Mouse (Mus musculus): ENCODE results near the gene Etfbkmt. TPM values are rescaled to one million over a fixed set of nuclear protein-coding genes. Genes with fewer than 3 reads are reported as not detected.
"Not testable (repeated sequence)": the region's sequence is repeated elsewhere in the genome, so short reads cannot be mapped to it uniquely, and the experiment has no call there.

The Etfbkmt gene
- total RNA-seq, 4 experiments from 2014 or later, result 10.8 to 17.7 (median 12.8) TPM

DNA sequence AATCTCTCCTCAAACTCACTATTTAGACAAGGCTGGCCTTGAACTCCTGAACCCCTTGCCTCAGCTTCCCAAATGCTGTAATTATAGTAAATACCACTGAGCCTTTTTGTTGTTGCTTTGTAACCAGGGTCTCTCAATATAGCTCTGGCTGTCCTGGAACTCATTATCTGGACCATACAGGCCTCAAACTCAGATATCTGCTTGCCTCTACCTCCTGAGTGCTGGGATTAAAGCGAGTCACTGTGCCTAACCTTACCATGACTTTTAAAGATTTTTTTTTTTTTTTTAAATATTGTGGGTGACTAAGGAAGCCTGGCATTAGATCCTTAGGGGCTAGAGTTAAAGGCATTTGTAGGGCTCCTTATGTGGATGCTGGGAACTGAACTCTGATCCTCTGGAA lies 44.4 kb downstream of the Etfbkmt start:
- DNase-seq (ENCODE audit: low spot score in 2 of 2), result no peak

GRCm38 (mm10) chr6:149187371-149187770 lies 47.7 kb downstream of the Etfbkmt start:
- DNase-seq (ENCODE audit: low spot score in 2 of 2), result no peak

- DNase-seq (ENCODE audit: low spot score in 2 of 2), result peak; percentile 94 to 95
These were observed 48.6 kb downstream of the Etfbkmt start, which contains the start of gene Amn1 for GRCm38 (mm10) chr6:149188041-149188924. TSS of gene Amn1 (minus strand) at chr6:149188712.

DNA sequence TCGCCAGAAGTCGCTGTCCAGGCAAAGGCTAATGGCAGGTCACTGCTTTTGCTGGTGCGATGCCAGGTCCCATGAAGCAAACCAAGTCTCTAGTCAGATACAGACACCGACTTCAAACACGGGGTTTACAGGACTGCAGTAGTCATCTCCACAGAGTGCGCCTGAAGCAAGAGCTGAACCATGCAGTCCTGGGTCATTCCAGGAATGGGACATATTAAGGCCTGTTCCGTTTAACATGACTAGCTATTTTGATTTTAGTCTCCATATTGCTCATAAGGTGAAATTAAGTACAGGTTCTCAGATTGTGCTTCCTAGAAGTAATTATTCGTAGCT lies 49.2 kb downstream of the Etfbkmt start:
- no peak for DNase-seq (ENCODE audit: low spot score in 2 of 2)

DNA sequence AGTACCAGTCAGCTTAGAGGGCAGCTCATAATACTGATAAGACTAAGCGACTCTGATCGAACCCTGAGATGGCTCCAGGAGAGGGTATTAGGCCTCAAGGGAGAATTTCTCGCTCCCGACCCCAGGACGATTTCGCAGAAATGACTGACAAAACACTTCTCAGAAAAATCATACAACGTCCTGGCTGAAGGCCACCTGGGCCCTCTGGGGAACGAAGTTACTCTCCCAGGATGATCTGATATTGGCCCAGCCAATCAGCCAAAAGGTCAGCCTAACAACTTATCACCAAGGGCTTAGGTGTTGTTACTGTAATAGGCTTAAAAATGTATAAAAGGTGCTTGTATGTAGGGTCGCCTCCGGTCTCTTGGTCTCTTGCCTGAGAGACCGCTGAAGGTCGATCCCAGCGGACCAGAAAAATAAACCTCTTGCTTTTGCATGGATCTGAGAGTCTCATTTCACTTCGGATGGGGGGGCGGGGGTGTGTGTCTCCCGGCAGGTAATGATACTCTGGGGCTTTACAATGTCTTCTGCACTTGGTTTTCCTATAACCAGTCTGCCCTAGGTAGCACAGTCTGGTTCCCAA lies 49.8 kb downstream of the Etfbkmt start:
- DNase-seq (ENCODE audit: low spot score in 2 of 2), result no peak

GRCm38 (mm10) chr6:149191951-149192350 lies 52.3 kb downstream of the Etfbkmt start:
- not testable (repeated sequence) for DNase-seq (ENCODE audit: low spot score in 2 of 2)

DNA sequence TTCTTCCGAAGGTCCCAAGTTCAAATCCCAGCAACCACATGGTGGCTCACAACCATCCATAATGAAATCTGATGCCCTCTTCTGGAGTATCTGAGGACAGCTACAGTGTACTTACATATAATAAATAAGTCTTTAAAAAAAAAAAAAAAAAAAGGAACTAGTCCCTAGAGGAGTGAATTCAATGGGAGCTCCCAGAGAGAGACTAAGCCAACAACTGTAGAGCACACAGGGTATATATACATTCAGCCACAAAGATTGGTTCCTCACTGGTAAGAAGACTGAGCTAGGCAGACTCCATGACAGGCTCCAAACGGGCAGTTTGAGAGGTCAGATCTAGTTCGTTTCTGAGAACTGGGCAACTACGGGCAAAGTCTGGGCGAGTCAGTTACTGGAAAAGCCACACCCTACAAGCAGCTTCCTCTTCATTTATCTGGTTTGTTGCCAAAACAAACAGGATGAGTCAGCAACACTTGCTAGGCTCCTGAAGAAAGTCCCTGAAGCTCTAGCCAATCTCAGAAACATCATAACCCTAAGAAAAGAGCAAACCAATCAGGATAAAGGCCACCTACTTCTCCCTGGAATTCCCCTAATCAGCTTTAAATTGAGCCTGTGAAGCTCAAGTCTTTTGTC lies 53.7 kb downstream of the Etfbkmt start:
- DNase-seq (ENCODE audit: low spot score in 2 of 2), result no peak

- DNase-seq (ENCODE audit: low spot score in 2 of 2), result no peak
These were observed 57.5 kb downstream of the Etfbkmt start for GRCm38 (mm10) chr6:149197116-149197515.

- no peak for DNase-seq (ENCODE audit: low spot score in 2 of 2)
These were observed 58.9 kb downstream of the Etfbkmt start for GRCm38 (mm10) chr6:149198572-149198971.

Other genes with a start within 250 kb of the Etfbkmt start
- gene Caprin2, start 243.6 kb upstream of the Etfbkmt start, total RNA-seq (2022), result 1 to 10 TPM; 2.2 to 3.3 (median 3.1) TPM
- gene Sinhcaf, start 193.4 kb upstream of the Etfbkmt start, total RNA-seq (2022), result under 1 TPM; 0.29 to 0.82 (median 0.59) TPM
- gene Dennd5b, start 38.2 kb upstream of the Etfbkmt start, total RNA-seq (2022), result 1 to 10 TPM; 6.8 to 8.8 (median 7.2) TPM
- not detected for gene Gm10203, start 9.7 kb upstream of the Etfbkmt start, total RNA-seq (2022)
- gene Amn1, start 48.9 kb downstream of the Etfbkmt start, total RNA-seq (2022), result 10 to 100 TPM; 16.0 to 20.6 (median 17.8) TPM
- gene Resf1, start 169.6 kb downstream of the Etfbkmt start, total RNA-seq (2022), result 10 to 100 TPM in 3 of 4 experiments, 1 to 10 TPM in 1; 9.4 to 17.8 (median 11.6) TPM